Mouse (Mus musculus): ENCODE measurements around the gene Scn4a.
A peak's percentile ranks its signal among the peaks of the same experiment; 100 is the strongest.

Gene Scn4a

GRCm38 (mm10) chr11:106316416-106316815 lies 36.7 kb downstream of the Scn4a start:
- no peak for DNase-seq (ENCODE audit: low read depth, low spot score)

DNA sequence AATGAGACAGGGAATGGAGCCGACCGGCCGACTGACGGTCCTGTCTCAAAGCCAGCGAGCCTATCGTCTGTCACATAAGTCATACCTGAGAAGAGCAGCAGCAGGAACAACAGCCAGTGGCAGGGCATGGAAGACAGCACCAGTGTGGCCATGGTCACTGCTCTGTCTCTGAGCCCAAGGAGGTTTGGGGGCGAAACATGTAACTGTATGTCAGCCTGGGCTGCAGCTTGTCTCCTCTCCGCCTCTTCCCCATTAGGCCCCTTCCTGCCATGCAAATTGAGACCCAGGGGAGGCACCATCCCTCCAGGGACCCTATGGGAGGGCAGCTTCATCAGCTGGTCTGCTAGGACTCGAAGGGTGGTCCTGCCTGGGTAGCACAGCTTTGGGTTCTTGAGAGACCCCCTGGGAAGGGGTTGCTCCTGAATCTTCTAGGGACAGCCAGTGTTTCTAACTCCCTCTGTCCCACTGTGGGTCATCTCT lies 38.7 kb downstream of the Scn4a start, which contains the start of gene Cd79b:
Gene Cd79b (minus strand): TSS at position 430 of the 480 bp plus-strand sequence.
- no peak for DNase-seq (ENCODE audit: low read depth, low spot score)

DNA sequence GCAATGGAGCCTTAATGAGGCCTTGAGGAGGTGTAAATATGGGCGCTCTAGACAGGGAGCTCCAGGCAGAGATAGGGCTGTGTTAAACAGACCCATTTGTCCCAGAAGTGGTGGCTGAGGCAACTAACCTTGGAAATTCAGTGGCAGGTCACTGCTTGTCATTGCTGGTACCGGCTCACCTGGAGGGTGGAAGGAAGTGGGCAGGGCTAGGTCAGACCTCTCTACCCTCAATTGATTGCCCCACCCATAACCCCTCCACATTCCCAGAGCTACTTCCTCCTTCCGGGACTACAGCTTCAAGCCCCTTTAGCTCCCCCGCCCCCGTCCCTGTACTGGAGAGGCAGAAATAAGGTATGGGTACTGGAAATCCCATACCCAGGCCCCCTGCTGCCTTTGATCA lies 39.6 kb downstream of the Scn4a start:
- no peak for DNase-seq (ENCODE audit: low read depth, low spot score)

GRCm38 (mm10) chr11:106310123-106310522 lies 43.0 kb downstream of the Scn4a start:
- no peak for DNase-seq (ENCODE audit: low read depth, low spot score)

- no peak for DNase-seq (ENCODE audit: low read depth, low spot score)
These were observed 44.9 kb downstream of the Scn4a start for GRCm38 (mm10) chr11:106308162-106308561.

DNA sequence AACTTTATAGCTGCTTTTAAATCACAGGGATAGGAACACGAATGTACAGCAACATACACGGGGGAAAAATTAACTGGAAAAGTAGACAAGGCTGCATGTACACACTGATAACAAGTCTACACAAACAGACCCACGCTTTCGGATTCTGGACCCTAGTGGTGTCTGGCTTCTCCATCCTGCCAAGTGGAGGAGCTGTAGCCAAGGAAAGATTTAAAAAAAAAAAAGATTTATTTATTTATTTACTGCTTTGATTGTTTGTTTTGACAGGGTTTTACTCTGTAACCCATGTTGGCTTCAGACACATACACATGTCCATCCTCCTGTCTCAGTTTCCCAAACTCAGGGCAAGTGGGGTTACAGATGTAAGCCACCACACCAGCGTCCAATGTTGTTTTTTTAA lies 45.7 kb downstream of the Scn4a start:
- DNase-seq (ENCODE audit: low read depth, low spot score): no peak

DNA sequence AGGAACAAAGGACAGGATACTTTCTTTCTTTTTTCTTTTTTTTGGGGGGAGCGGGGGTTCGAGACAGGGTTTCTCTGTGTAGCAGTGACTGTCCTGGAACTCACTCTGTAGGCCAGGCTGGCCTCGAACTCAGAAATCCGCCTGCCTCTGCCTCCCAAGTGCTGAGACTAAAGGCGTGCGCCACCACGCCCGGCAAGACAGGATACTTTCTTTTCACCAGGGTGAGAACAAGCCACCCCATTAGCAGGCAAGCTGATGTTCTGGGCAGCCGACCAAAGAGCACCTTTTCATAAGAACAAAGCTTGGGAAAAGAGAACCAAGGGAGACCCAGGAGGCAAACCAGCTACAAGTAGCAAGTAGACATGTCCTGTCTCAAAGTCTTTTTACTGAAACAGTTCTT lies 46.3 kb downstream of the Scn4a start:
- no peak for DNase-seq (ENCODE audit: low read depth, low spot score)

DNA sequence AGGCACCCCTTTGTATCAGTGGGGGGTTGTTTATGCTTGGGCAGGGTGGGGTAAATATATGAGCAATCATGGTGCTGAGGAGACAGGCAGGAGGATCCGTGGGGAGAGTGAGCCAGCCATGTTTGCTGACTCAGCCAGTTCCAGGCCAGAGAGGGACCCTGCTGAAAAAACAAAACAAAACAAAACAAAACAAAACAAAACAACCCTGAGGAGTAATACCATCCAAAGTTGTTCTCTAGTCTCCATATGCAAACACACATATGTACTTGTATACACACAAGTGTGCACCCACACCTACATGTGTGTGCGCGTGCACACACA lies 47.1 kb downstream of the Scn4a start:
- no peak for DNase-seq (ENCODE audit: low read depth, low spot score)

- no peak for DNase-seq (ENCODE audit: low read depth, low spot score)
These were observed 47.6 kb downstream of the Scn4a start for GRCm38 (mm10) chr11:106305348-106306064.

- peak; percentile 67 for DNase-seq (ENCODE audit: low read depth, low spot score)
These were observed 50.5 kb downstream of the Scn4a start for GRCm38 (mm10) chr11:106302634-106303033.

- no peak for DNase-seq (ENCODE audit: low read depth, low spot score)
These were observed 51.3 kb downstream of the Scn4a start, which contains the start of gene Gh for GRCm38 (mm10) chr11:106301765-106302164. Gene Gh (minus strand): TSS chr11:106301865.

GRCm38 (mm10) chr11:106291861-106292260 lies 61.2 kb downstream of the Scn4a start:
- no peak for DNase-seq (ENCODE audit: low read depth, low spot score)

- DNase-seq (ENCODE audit: low read depth, low spot score): no peak
These were observed 62.7 kb downstream of the Scn4a start for GRCm38 (mm10) chr11:106290376-106290775.

GRCm38 (mm10) chr11:106289369-106289768 lies 63.7 kb downstream of the Scn4a start:
- no peak for DNase-seq (ENCODE audit: low read depth, low spot score)

GRCm38 (mm10) chr11:106286987-106287386 lies 66.1 kb downstream of the Scn4a start:
- no peak for DNase-seq (ENCODE audit: low read depth, low spot score)

GRCm38 (mm10) chr11:106286206-106286605 lies 66.9 kb downstream of the Scn4a start:
- no peak for DNase-seq (ENCODE audit: low read depth, low spot score)

DNA sequence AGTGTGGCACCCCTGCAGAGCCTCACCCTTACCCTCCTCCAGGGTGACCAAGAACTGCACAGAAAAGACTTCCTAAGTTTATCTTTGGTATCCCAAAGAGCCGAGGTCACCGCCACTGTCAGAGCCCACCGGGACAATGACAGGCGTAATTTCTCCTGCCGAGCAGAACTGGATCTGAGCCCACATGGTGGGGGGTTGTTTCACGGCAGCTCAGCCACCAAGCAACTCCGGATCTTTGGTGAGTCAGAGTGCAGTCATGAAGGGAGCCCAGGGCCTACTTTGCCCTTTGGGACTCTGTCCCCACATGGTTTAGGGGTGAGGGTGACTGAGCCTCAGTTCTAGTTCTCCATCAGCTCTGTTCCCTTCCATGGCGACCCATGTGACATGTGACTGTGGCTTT lies 69.0 kb downstream of the Scn4a start:
- DNase-seq (ENCODE audit: low read depth, low spot score): no peak

GRCm38 (mm10) chr11:106283371-106283770 lies 69.7 kb downstream of the Scn4a start:
- DNase-seq (ENCODE audit: low read depth, low spot score): no peak

DNA sequence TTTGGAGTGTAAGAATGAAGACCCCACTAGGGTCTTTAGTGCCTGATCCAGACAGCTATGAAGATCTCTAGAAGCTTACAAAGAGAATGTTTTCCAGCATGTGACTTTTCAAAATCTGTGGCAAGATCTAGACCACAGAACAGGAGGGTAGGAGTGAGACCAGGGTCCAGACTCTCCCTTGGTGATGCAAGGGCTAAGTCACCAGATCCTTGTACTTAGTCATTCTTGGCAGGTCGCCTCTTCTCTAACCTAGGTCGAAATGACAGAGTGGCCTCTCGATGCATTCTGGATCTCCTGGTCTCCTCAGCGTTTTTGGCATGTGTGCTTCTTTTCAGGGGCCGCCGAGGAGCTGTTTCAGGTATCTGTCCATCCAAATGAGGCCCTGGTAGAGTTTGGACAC lies 70.6 kb downstream of the Scn4a start:
- no peak for DNase-seq (ENCODE audit: low read depth, low spot score)

GRCm38 (mm10) chr11:106276454-106276853 lies 76.6 kb downstream of the Scn4a start, which contains the start of gene Tcam1:
Gene Tcam1 (plus strand): TSS chr11:106276672.
- DNase-seq (ENCODE audit: low read depth, low spot score): peak; percentile 95

- DNase-seq (ENCODE audit: low read depth, low spot score): no peak
These were observed 78.1 kb downstream of the Scn4a start for GRCm38 (mm10) chr11:106274971-106275411.

DNA sequence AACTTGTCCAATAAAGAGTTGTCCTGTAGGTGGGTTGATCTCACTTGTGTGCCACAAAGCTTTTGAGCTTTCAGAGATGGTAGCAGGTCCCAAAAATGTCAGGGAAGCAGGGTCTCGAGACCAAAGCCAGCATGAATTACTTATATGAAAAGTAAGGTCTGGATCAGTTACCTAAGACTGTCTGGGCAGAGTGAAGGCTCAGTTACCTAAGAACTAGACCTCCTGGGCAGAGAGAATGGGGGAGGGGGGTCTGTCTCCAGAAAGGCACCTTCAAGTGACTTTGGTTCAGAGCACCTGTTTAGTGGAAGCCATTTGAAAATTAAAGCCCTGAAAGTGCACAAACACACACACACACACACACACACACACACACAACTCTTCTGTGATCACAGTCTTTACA lies 78.7 kb downstream of the Scn4a start:
- no peak for DNase-seq (ENCODE audit: low read depth, low spot score)

DNA sequence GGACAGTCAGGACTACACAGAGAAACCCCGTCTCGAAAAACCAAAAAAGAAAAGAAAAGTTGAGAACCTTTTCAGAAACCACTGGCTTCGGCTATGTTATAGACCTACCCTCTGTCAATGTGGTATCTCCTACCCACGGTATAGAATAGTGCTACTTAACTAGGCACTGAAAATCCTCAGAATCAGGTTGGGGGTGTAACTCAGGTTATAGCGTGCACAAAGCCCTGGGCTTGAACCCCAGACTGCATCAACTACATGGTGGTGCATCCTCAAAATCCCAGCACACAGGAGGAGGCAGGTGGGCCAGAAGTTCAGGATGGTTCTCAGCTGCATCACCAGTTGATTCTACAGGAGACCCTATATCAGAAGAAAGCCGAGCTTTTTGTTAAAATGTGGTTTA lies 79.3 kb downstream of the Scn4a start:
- DNase-seq (ENCODE audit: low read depth, low spot score): no peak

GRCm38 (mm10) chr11:106273311-106273684 lies 79.8 kb downstream of the Scn4a start:
- no peak for DNase-seq (ENCODE audit: low read depth, low spot score)
